Mouse (Mus musculus) R1 (cell line): ENCODE measurements at regions not wholly inside any gene's neighbourhood (a gene's known extent, or its start where the extent isn't known, plus 50 kb on each side); places are given as distances from the start of the nearest gene placed in this dataset.
A peak's percentile ranks its signal among the peaks of the same experiment; 100 is the strongest.

Experiments used
- DNase-seq: peaks from one replicate; pipeline ENCODE4 v3.0.0-alpha.2; 2018; ENCODE audit warnings: low read depth, low spot score

GRCm38 (mm10) chr6:13305873-13306272 lies 81.1 kb upstream of the Vwde start:
- no peak for DNase-seq

- DNase-seq = no peak
Observed at GRCm38 (mm10) chr6:13298171-13298570, 73.4 kb upstream of the Vwde start.

GRCm38 (mm10) chr6:13297110-13297509 lies 72.3 kb upstream of the Vwde start:
- DNase-seq = no peak

- DNase-seq = no peak
Observed at GRCm38 (mm10) chr6:13296041-13296440, 71.3 kb upstream of the Vwde start.

- DNase-seq = peak; percentile 6
Observed at GRCm38 (mm10) chr6:13294393-13294792, 69.6 kb upstream of the Vwde start.

- no peak for DNase-seq
Observed at GRCm38 (mm10) chr6:13288500-13288899, 63.7 kb upstream of the Vwde start.

- DNase-seq = no peak
Observed at GRCm38 (mm10) chr6:13287812-13288211, 63.0 kb upstream of the Vwde start.

- peak; percentile 5 for DNase-seq
Observed at GRCm38 (mm10) chr6:13286542-13287273, 61.9 kb upstream of the Vwde start.

- DNase-seq = peak; percentile 53
Observed at GRCm38 (mm10) chr6:13280835-13281234, 56.1 kb upstream of the Vwde start.
